Mouse (Mus musculus) intestine, postnatal 0 days (tissue): ENCODE results near the gene Osbpl6. TPM values are rescaled to one million over a fixed set of nuclear protein-coding genes. Genes with fewer than 3 reads are reported as not detected.
A peak's percentile ranks its signal among the peaks of the same experiment; 100 is the strongest.
"Not testable (repeated sequence)": the region's sequence is repeated elsewhere in the genome, so short reads cannot be mapped to it uniquely, and the experiment has no call there.

Experiments
- ATAC-seq: fragments of 200-750 bp; cut with Nextera tagmentation; 2 replicates; pipeline ENCODE4 v1.8.0; 2017; ENCODE audit warnings: mild to moderate bottlenecking, moderate TSS enrichment, moderate library complexity
- H3K27ac ChIP-seq: fragments of 300-500 bp; sonication (generic); 2 replicates; pipeline ENCODE4 v1.5.1; 2014; ENCODE audit warnings: mild to moderate bottlenecking, low read depth, low read length, moderate library complexity
- H3K27me3 ChIP-seq: fragments of 300-500 bp; sonication (generic); replicated peaks from 2 replicates; pipeline ENCODE4 v1.6.1; 2014; ENCODE audit warnings: low read length, mixed read lengths; ENCODE audit not compliant: control insufficient read depth, insufficient read depth
- H3K36me3 ChIP-seq: fragments of 300-500 bp; sonication (generic); 2 replicates; pipeline ENCODE4 v1.6.1; 2014; ENCODE audit warnings: mild to moderate bottlenecking, moderate library complexity; ENCODE audit not compliant: control insufficient read depth, insufficient read depth
- H3K4me1 ChIP-seq: fragments of 300-500 bp; sonication (generic); replicated peaks from 2 replicates; pipeline ENCODE4 v1.6.1; 2014; ENCODE audit warnings: antibody characterized with exemption, low read length, mixed read lengths; ENCODE audit not compliant: control insufficient read depth, insufficient read depth
- H3K4me2 ChIP-seq: fragments of 300-500 bp; sonication (generic); replicated peaks from 2 replicates; pipeline ENCODE4 v1.6.1; 2014; ENCODE audit warnings: low read depth, mild to moderate bottlenecking, moderate library complexity
- H3K4me3 ChIP-seq: fragments of 300-500 bp; sonication (generic); 2 replicates; pipeline ENCODE4 v1.5.1; 2014; ENCODE audit warnings: low read depth, low read length
- H3K9ac ChIP-seq: fragments of 300-500 bp; sonication (generic); 2 replicates; pipeline ENCODE4 v1.6.1; 2014; ENCODE audit warnings: mild to moderate bottlenecking, low read depth, low read length
- H3K9me3 ChIP-seq: fragments of 300-500 bp; sonication (generic); 2 replicates; pipeline ENCODE4 v1.6.1; 2016; ENCODE audit warnings: mixed run types; ENCODE audit not compliant: control insufficient read depth
- CTCF ChIP-seq: sonication (generic); IDR thresholded peaks from 2 replicates; pipeline ENCODE4 v1.5.1; 2016; ENCODE audit warnings: low read depth, mild to moderate bottlenecking, control low read depth, antibody characterized with exemption, moderate library complexity
- WGBS: fragments of 180-500 bp; shearing (Covaris S2); extraction: QIAGEN DNeasy Blood & Tissue Kit; methylation state at CpG from one replicate; pipeline ENCODE4 v1.1.7; 2014; 5-methylcytosine and 5-hydroxymethylcytosine counted together
- polyA plus RNA-seq: library from polyadenylated mRNA; unstranded; fragments of >200 nt; fragmentation: Nextera tagmentation; extraction: Ambion mirVana; gene quantifications from 2 replicates; pipeline ENCODE4 v1.2.1, GENCODE M21; 2015

Osbpl6 gene
- polyA plus RNA-seq, 1 experiment from 2014 or later, result 30.8 TPM

- TF ChIP-seq CTCF, result no peak
- Histone ChIP-seq H3K9ac (no peak overlapping the region), H3K4me1 (no peaks in the 10 kb centered on the region), H3K4me3 (no peak overlapping the region), H3K27me3 (no peaks in the 10 kb centered on the region), H3K4me2 (no peak overlapping the region), H3K9me3 (no peaks in the 10 kb centered on the region), H3K36me3 (peaks cover 18% of the 10 kb centered on the region; the same call in 1 of the 2 replicates), H3K27ac (no peak overlapping the region)
- 0 out of 2 replicates have a peak, but pooled peaks have one; percentile 52 for ATAC-seq
- WGBS, result 39% methylated on average over 1 of the region's 1 CpGs
These were observed 215.4 kb downstream of the Osbpl6 start for GRCm38 (mm10) chr2:76621724-76622123.

GRCm38 (mm10) chr2:76622316-76622715, 216.0 kb downstream of the Osbpl6 start:
- WGBS, result 84% methylated on average over 2 of the region's 2 CpGs
- peaks cover 19% of the 10 kb centered on the region; the same call in 1 of the 2 replicates for H3K36me3 ChIP-seq
- H3K4me1 ChIP-seq, H3K9me3 ChIP-seq, H3K9ac ChIP-seq, H3K27ac ChIP-seq, H3K4me2 ChIP-seq, H3K4me3 ChIP-seq, ATAC-seq, H3K27me3 ChIP-seq: not testable (repeated sequence)

GRCm38 (mm10) chr2:76630293-76630692, 224.0 kb downstream of the Osbpl6 start:
- H3K4me2 ChIP-seq, result no peak overlapping the region
- 89% methylated on average over 12 of the region's 12 CpGs for WGBS
- H3K4me1 ChIP-seq, result no peaks in the 10 kb centered on the region
- H3K36me3 ChIP-seq, result peaks cover 38% of the 10 kb centered on the region
- TF ChIP-seq CTCF, result no peak
- no peaks in the 10 kb centered on the region for H3K9me3 ChIP-seq
- H3K27me3 ChIP-seq, result no peaks in the 10 kb centered on the region
- H3K9ac ChIP-seq, result no peak overlapping the region
- no peak for ATAC-seq
- H3K27ac ChIP-seq, result no peak overlapping the region
- H3K4me3 ChIP-seq, result no peak overlapping the region

GRCm38 (mm10) chr2:76631600-76631999, 225.3 kb downstream of the Osbpl6 start:
- Histone ChIP-seq H3K4me3 (no peak overlapping the region), H3K9me3 (no peaks in the 10 kb centered on the region), H3K9ac (no peak overlapping the region), H3K4me2 (no peak overlapping the region), H3K36me3 (peaks cover 43% of the 10 kb centered on the region), H3K27me3 (no peaks in the 10 kb centered on the region), H3K4me1 (no peaks in the 10 kb centered on the region), H3K27ac (no peak overlapping the region)
- 65% methylated on average over 4 of the region's 4 CpGs for WGBS
- ATAC-seq, result peak; percentile 47; the same call in 1 of the 2 replicates
- no peak for TF ChIP-seq CTCF

- H3K36me3 ChIP-seq, result peaks cover 41% of the 10 kb centered on the region
- no peak overlapping the region for H3K4me3 ChIP-seq
- no peak overlapping the region for H3K4me2 ChIP-seq
- no peaks in the 10 kb centered on the region for H3K4me1 ChIP-seq
- no peak overlapping the region for H3K9ac ChIP-seq
- WGBS, result 89% methylated on average over 2 of the region's 2 CpGs
- no peaks in the 10 kb centered on the region for H3K9me3 ChIP-seq
- H3K27ac ChIP-seq, result no peak overlapping the region
- no peaks in the 10 kb centered on the region for H3K27me3 ChIP-seq
- ATAC-seq, result no peak
- TF ChIP-seq CTCF, result no peak
These were observed 233.3 kb downstream of the Osbpl6 start for GRCm38 (mm10) chr2:76639637-76640036.

- H3K4me3 ChIP-seq, result no peak overlapping the region
- no peak overlapping the region for H3K9ac ChIP-seq
- H3K9me3 ChIP-seq, result no peaks in the 10 kb centered on the region
- no peak for TF ChIP-seq CTCF
- no peaks in the 10 kb centered on the region for H3K27me3 ChIP-seq
- peaks cover 17% of the 10 kb centered on the region for H3K36me3 ChIP-seq
- no peak overlapping the region for H3K27ac ChIP-seq
- H3K4me1 ChIP-seq, result peaks cover 3% of the 10 kb centered on the region
- no peak overlapping the region for H3K4me2 ChIP-seq
- ATAC-seq, result no peak
These were observed 237.5 kb downstream of the Osbpl6 start for GRCm38 (mm10) chr2:76643801-76644200.

GRCm38 (mm10) chr2:76647441-76647869, 241.1 kb downstream of the Osbpl6 start:
- TF ChIP-seq CTCF, result no peak
- Histone ChIP-seq H3K36me3 (peaks cover 2% of the 10 kb centered on the region; the same call in 1 of the 2 replicates), H3K4me1 (peaks cover 3% of the 10 kb centered on the region), H3K4me2 (peak overlapping the region; percentile 95), H3K27me3 (no peaks in the 10 kb centered on the region), H3K27ac (peak overlapping the region; percentile 77), H3K9me3 (no peaks in the 10 kb centered on the region), H3K4me3 (peak overlapping the region; percentile 80), H3K9ac (peak overlapping the region; percentile 58)
- WGBS, result under 1% methylated on average over 28 of the region's 32 CpGs
- peak; percentile 42 for ATAC-seq
